Mouse (Mus musculus) liver, adult 2 months (tissue): ENCODE measurements at regions not wholly inside any gene's neighbourhood (a gene's known extent, or its start where the extent isn't known, plus 50 kb on each side); places are given as distances from the start of the nearest gene placed in this dataset.

Experiments
- CTCF ChIP-seq: fragments of 200-500 bp; IDR thresholded peaks from 2 replicates; pipeline ENCODE4 v1.5.1; 2011; ENCODE audit warnings: low read depth, low read length, control low read depth
- POLR2A ChIP-seq: fragments of 200-500 bp; IDR thresholded peaks from 2 replicates; pipeline ENCODE4 v1.6.1; 2011; ENCODE audit warnings: low read length, control low read depth; ENCODE audit not compliant: insufficient read depth; ENCODE audit errors: extremely low read depth

DNA sequence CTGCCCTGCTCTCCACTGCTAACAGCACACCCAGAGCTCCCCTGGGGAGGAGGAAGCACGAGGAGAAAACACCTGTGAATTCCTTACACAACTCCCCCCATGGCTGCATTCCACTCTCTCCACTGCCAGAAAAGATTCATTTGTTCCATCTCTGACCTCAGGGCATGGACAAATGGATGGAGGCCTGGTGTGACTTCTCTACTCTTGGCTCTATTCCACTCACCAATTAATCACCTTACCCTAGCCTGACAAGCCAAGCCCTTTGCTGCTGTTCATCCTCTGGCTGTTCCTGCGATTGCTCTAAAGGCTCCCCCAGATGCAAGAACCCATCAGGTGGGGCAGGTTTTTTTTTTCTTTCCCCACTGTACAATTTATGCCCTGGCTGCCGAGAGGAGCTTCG, 172.8 kb upstream of the Kbtbd8 start:
- TF ChIP-seq POLR2A (no peak), CTCF (no peak)
